Mouse (Mus musculus) kidney, adult 2 months (tissue): ENCODE measurements around the gene Hacd1. TPM values are rescaled to one million over a fixed set of nuclear protein-coding genes. Genes with fewer than 3 reads are reported as not detected.

Experiments used
- DNase-seq: peaks from one replicate; pipeline ENCODE4 v3.0.0; 2021
- H3K27ac ChIP-seq: fragments of 200-500 bp; 2 replicates; pipeline ENCODE4 v1.5.1; 2012; ENCODE audit warnings: low read depth, low read length, control low read depth, inconsistent platforms; ENCODE audit not compliant: insufficient read depth
- H3K27me3 ChIP-seq: fragments of 200-500 bp; replicated peaks from 2 replicates; pipeline ENCODE4 v1.6.1; 2012; ENCODE audit warnings: mild to moderate bottlenecking, moderate library complexity, low read length, inconsistent platforms; ENCODE audit not compliant: control insufficient read depth, insufficient read depth
- H3K36me3 ChIP-seq: fragments of 200-500 bp; 2 replicates; pipeline ENCODE4 v1.6.1; 2012; ENCODE audit warnings: mild to moderate bottlenecking, moderate library complexity, low read length, inconsistent platforms; ENCODE audit not compliant: control insufficient read depth, insufficient read depth
- H3K4me1 ChIP-seq: fragments of 200-500 bp; 2 replicates; pipeline ENCODE4 v1.6.1; 2011; ENCODE audit warnings: low read length; ENCODE audit not compliant: control insufficient read depth, insufficient read depth
- H3K4me3 ChIP-seq: fragments of 200-500 bp; 2 replicates; pipeline ENCODE4 v1.5.1; 2011; ENCODE audit warnings: mild to moderate bottlenecking, low read depth, low read length, control low read depth; ENCODE audit not compliant: insufficient read depth
- CTCF ChIP-seq: fragments of 200-500 bp; conservative IDR thresholded peaks from 2 replicates; pipeline ENCODE4 v1.5.1; 2011; ENCODE audit warnings: low read depth, mild to moderate bottlenecking, control low read depth, low read length, moderate library complexity, mixed read lengths; ENCODE audit not compliant: insufficient read depth, insufficient read length
- POLR2A ChIP-seq: fragments of 200-500 bp; IDR thresholded peaks from one replicate; pipeline ENCODE4 v1.6.1; 2011; ENCODE audit warnings: low read depth, low read length, control low read depth
- WGBS: fragments of 180-500 bp; shearing (Covaris S2); methylation state at CpG from one replicate; pipeline ENCODE4 v1.1.7; 2018; 5-methylcytosine and 5-hydroxymethylcytosine counted together
- polyA plus RNA-seq: library from polyadenylated mRNA; depleted of rRNA; stranded (reverse); fragments of >200 nt; gene quantifications from 2 replicates; pipeline ENCODE4 v1.2.3, GENCODE M21; 2012

Gene Hacd1
- polyA plus RNA-seq, 1 experiment, result 20.4 TPM

GRCm38 (mm10) chr2:14005121-14005520 is 50.8 kb downstream of the Hacd1 start:
- H3K4me3 ChIP-seq, result no peak overlapping the region
- H3K27ac ChIP-seq, result no peak overlapping the region
- DNase-seq, result peak; percentile 52
- no peaks in the 10 kb centered on the region for H3K36me3 ChIP-seq
- H3K27me3 ChIP-seq, result no peaks in the 10 kb centered on the region
- no peaks in the 10 kb centered on the region for H3K4me1 ChIP-seq
- 73% methylated on average over 1 of the region's 1 CpGs for WGBS
- TF ChIP-seq POLR2A (no peak), CTCF (no peak)

GRCm38 (mm10) chr2:13960136-13960535 is 95.8 kb downstream of the Hacd1 start:
- Histone ChIP-seq H3K36me3 (no peaks in the 10 kb centered on the region), H3K27ac (no peak overlapping the region), H3K27me3 (no peaks in the 10 kb centered on the region), H3K4me3 (no peak overlapping the region), H3K4me1 (no peaks in the 10 kb centered on the region)
- no peak for DNase-seq
- WGBS, result 74% methylated on average over 1 of the region's 1 CpGs
- no peak for TF ChIP-seq POLR2A
- no peak for TF ChIP-seq CTCF

DNA sequence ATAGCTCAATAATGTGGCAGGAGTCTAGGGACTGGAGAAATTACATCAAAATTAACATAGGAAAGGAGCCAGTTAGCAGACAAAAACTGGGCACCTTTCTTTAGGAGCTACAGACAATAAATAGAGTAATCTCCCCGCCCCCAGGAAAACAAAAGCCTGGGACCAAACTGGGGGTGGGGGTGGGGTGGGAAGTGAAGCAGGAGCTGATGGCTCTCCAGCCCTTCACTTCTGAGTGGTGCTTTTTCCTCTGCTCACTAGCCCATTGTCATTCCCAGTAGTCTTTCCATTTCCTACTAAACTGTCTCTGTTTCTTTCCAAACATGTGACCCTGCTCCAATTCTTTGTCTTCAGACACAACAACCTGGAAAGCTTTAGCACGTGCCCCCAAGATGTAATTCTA is 99.5 kb downstream of the Hacd1 start:
- H3K36me3 ChIP-seq, result no peaks in the 10 kb centered on the region
- no peaks in the 10 kb centered on the region for H3K27me3 ChIP-seq
- 45% methylated on average over 2 of the region's 2 CpGs for WGBS
- DNase-seq, result no peak
- no peak overlapping the region for H3K4me3 ChIP-seq
- H3K27ac ChIP-seq, result no peak overlapping the region
- TF ChIP-seq POLR2A (no peak), CTCF (no peak)
- H3K4me1 ChIP-seq, result no peaks in the 10 kb centered on the region

DNA sequence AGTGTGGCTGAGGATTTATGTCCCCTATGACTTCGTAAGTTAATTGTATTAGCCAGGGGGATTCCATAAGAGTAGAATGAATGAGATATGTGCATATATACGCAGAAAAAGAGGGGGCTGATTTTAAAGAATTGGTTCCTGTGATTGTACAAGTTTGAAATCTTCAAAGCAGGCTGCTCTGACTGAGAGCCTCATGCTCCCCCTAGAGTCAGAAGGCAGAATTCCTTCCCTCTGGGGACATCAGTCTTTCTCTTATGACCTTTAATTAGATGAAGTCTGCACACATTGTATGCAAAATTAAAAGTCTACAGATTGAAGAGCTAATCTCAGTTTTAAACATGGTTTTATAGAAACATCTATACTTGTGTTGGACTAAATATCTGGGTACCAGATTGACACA is 117.8 kb downstream of the Hacd1 start:
- DNase-seq, result peak; percentile 19
- no peaks in the 10 kb centered on the region for H3K36me3 ChIP-seq
- no peak overlapping the region for H3K27ac ChIP-seq
- H3K4me1 ChIP-seq, result no peaks in the 10 kb centered on the region
- 43% methylated on average over 2 of the region's 2 CpGs for WGBS
- H3K4me3 ChIP-seq, result no peak overlapping the region
- H3K27me3 ChIP-seq, result no peaks in the 10 kb centered on the region
- TF ChIP-seq CTCF (no peak; the same call in 1 of the 2 replicates), POLR2A (no peak)

DNA sequence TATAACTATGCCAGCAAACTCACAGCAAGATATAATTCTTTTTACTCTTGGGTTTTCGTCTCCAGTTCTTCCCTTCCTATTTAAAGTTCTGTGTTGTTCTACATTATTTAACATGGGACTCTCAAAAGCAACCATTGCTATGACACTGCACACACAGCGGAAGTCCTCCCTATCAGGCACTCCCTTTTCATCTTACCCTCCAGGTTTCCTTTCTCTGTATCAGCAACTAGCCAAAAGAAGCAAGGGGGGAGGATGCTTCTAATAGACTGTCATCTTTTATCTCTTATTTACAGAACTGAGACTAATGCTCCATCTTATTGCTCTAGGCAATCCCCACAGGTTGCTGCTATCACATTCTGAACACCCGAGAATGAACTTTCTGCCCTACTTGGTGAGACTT is 120.6 kb downstream of the Hacd1 start:
- no peak overlapping the region for H3K4me3 ChIP-seq
- TF ChIP-seq POLR2A (no peak), CTCF (no peak)
- no peaks in the 10 kb centered on the region for H3K36me3 ChIP-seq
- no peaks in the 10 kb centered on the region for H3K4me1 ChIP-seq
- H3K27me3 ChIP-seq, result no peaks in the 10 kb centered on the region
- DNase-seq, result no peak
- H3K27ac ChIP-seq, result no peak overlapping the region
- 85% methylated on average over 3 of the region's 3 CpGs for WGBS

DNA sequence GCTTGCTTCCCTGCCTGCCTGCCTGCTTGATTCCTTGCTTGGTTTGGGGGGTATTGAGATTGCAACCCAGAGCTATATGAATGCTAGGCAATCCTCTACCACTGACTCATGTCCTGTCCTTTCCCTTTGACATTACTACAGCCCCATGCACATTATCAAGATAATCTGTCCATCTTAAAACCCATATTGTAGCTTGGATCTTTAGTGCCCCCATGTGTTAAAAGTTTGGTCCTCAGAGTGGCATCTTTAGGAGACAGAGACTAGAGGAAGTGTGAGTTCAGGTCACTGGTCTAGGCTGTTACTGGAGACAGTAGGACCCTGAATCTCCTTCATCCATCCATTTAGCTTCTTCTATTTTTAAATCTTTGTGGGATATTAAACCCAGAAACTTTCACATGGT is 123.7 kb downstream of the Hacd1 start:
- DNase-seq, result no peak
- TF ChIP-seq CTCF (no peak), POLR2A (no peak)

DNA sequence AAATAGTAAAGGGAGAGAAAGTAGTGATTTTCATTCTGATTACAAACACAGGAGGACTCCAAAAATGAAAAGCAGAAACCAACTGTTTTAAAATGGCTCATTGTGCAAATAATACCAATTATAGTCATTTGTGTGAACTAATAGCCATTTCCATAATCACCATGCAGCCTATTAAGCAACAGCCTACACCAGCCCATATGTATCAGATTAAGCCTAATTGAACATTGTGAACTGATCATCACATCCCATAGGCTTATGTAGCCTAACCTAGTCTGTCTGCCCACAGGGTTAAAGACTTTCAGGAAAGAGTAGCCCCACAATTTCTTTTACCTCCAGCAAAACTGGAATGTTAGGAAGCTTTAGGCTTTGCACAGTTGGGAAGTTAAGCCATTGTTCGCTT is 125.2 kb downstream of the Hacd1 start:
- Histone ChIP-seq H3K27me3 (no peaks in the 10 kb centered on the region; the same call in 1 of the 2 replicates), H3K4me3 (no peak overlapping the region), H3K27ac (no peak overlapping the region), H3K36me3 (no peaks in the 10 kb centered on the region), H3K4me1 (no peaks in the 10 kb centered on the region)
- DNase-seq, result no peak
- TF ChIP-seq POLR2A (no peak), CTCF (no peak)
- 86% methylated on average over 1 of the region's 1 CpGs for WGBS

More for the DNA sequence above, 123.7 kb downstream of the Hacd1 start:
- Histone ChIP-seq H3K27me3 (no peaks in the 10 kb centered on the region; the same call in 1 of the 2 replicates), H3K36me3 (no peaks in the 10 kb centered on the region), H3K4me3 (no peak overlapping the region), H3K27ac (no peak overlapping the region), H3K4me1 (no peaks in the 10 kb centered on the region)

DNA sequence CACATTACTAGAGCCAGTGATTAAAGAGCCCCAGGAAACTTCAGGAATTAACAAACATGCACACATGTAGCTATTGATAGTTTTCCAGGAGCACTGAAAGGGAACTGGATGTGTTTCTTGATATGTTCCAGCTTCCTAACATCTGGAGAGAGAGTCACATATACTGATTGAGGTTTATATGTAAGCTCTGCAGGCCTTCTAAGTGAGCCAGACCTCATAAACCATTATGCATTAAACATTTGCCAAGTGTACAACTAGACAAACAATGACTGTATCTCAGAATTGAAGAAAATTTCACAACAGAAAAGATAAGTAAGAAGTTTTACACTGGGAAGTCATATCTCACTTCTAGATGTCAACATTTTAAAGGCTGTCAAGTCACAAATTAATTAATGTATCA is 167.4 kb downstream of the Hacd1 start:
- no peak overlapping the region for H3K4me3 ChIP-seq
- no peak overlapping the region for H3K27ac ChIP-seq
- no peak for DNase-seq
- no peaks in the 10 kb centered on the region for H3K36me3 ChIP-seq
- H3K4me1 ChIP-seq, result no peaks in the 10 kb centered on the region
- H3K27me3 ChIP-seq, result no peaks in the 10 kb centered on the region
- TF ChIP-seq POLR2A (no peak), CTCF (no peak)
